ENCODE assay signal across 8 mouse cellular contexts in the genomic region with DNA sequence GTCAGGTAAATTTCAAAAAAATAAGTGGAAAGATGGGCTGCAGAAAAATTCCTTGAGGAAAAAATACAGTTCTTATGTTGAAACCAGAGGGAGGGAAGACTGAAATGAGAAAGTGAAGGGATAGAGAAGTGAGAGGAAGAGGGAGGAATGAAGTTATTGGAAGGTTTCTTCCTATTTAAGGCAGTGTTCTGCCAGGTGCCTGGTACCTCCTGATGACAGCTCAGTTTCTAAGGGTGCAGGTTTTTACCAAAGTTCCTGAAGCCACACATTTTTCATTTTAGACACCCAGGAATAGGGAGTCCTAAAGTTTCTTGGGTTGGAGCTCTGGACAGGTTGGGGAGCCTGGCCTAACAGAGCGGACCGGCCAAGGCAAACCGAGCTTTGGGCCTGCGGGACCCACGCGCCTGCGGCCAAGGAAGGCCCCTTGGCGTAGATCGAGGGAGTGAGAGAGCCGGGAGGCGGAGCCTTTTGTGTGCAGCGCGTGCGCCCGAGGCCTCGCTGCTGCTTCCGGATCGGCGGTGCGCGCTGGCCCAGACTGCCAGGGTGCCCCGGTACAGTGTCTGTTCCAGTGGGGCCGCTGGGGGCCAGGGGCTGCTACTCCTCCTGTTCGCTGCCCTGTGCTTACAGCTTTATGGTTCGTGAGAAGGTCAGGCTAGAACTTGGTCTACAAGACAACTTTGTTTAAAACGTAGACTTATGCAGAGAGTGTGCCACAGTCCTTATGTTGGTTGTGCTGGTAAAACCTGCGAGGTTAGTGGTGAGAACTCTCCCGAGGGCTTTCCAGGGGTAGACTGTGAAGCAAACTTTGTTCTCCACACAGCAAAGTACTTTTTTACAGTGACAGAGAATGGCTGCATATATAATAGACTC. TPM values are rescaled to one million over a fixed set of nuclear protein-coding genes. Genes with fewer than 3 reads are reported as not detected.
DNase-seq lines count a peak whose midpoint lies in the region; ATAC-seq and TF ChIP-seq lines count a peak whose summit lies in the region.

No protein-coding gene starts in this region.

- ATAC-seq in activated CD4-positive, CD25-positive, alpha-beta regulatory T cell, adult 4 months = peak; percentile 90
- peak; percentile 95 for ATAC-seq in lung, embryonic 14.5 days (ENCODE audit: insufficient read depth)
- peak; percentile 69; the same call in 1 of the 2 replicates for ATAC-seq in neutrophil, adult 5-6 weeks (ENCODE audit: extremely low read depth, insufficient number of reproducible peaks, low FRiP score, poor library complexity, severe bottlenecking)

- peak overlapping the region; percentile 78 for H3K4me2 ChIP-seq in lung, embryonic 14.5 days

- peak overlapping the region; percentile 80 for H3K27ac ChIP-seq in embryonic facial prominence, embryonic 10.5 days (replicated peaks)
- peak overlapping the region; percentile 73 for H3K27ac ChIP-seq in lung, embryonic 14.5 days (ENCODE audit: low read depth)

- no peaks in the 10 kb centered on the region for H3K27me3 ChIP-seq in embryonic facial prominence, embryonic 10.5 days (replicated peaks; ENCODE audit: low read depth, poor library complexity, severe bottlenecking)
- no peaks in the 10 kb centered on the region for H3K27me3 ChIP-seq in lung, embryonic 14.5 days (ENCODE audit: insufficient read depth, low read length)

- 2% methylated on average over 28 of the region's 28 CpGs for WGBS in embryonic facial prominence, embryonic 10.5 days
- WGBS in lung, embryonic 14.5 days = under 1% methylated on average over 28 of the region's 28 CpGs

- H3K9me3 ChIP-seq in embryonic facial prominence, embryonic 10.5 days = no peaks in the 10 kb centered on the region
- no peaks in the 10 kb centered on the region for H3K9me3 ChIP-seq in lung, embryonic 14.5 days (ENCODE audit: low read depth, low read length)

- peaks cover 8% of the 10 kb centered on the region; the same call in 1 of the 2 replicates for H3K36me3 ChIP-seq in embryonic facial prominence, embryonic 10.5 days (replicated peaks)
- peaks cover 3% of the 10 kb centered on the region; the same call in 1 of the 2 replicates for H3K36me3 ChIP-seq in lung, embryonic 14.5 days (ENCODE audit: insufficient read depth)

- peak overlapping the region; percentile 60 for H3K9ac ChIP-seq in lung, embryonic 14.5 days

- peak; percentile 79 for DNase-seq in 416B (ENCODE audit: low read depth)
- peak; percentile 82 for DNase-seq in embryonic facial prominence, embryonic 10.5 days (ENCODE audit: low spot score)
- DNase-seq in heart, adult 8-10 months (ENCODE audit: low spot score) = peak; percentile 66
- DNase-seq in kidney, adult 8-10 months = peak; percentile 55 to 74
- DNase-seq in lung, embryonic 14.5 days = peak; percentile 90
- peak; percentile 52 to 71 for DNase-seq in thymus, postnatal 10 days (ENCODE audit: low spot score in 2 of 2)

- peak overlapping the region; percentile 60 for H3K4me3 ChIP-seq in embryonic facial prominence, embryonic 10.5 days
- H3K4me3 ChIP-seq in lung, embryonic 14.5 days (ENCODE audit: low read depth, low read length) = peak overlapping the region; percentile 40

- peak; percentile 14; the same call in 1 of the 2 replicates for TF ChIP-seq CTCF in lung, embryonic 14.5 days (IDR thresholded peaks at IDR 0.05; ENCODE audit: low read depth)

- H3K4me1 ChIP-seq in embryonic facial prominence, embryonic 10.5 days = peaks cover 17% of the 10 kb centered on the region
- no peaks in the 10 kb centered on the region for H3K4me1 ChIP-seq in lung, embryonic 14.5 days (ENCODE audit: insufficient read depth)

RNA-seq across cellular contexts. Expression of gene Zfp148, which starts 19.5 kb away (rescaled TPM):
- 10 to 100 TPM; 45.4 to 46.4 TPM for polyA plus RNA-seq in activated CD4-positive, CD25-positive, alpha-beta regulatory T cell, adult 4 months (2017; shearing (Covaris generic))
- 47.6 and 51.8 TPM in 2 replicates for polyA plus RNA-seq in embryonic facial prominence, embryonic 10.5 days (2016; fragmentation: Nextera tagmentation; extraction: Ambion mirVana)
- total RNA-seq in heart, adult 8-10 months (2022) = 10 to 100 TPM; 37.2 to 41.2 (median 38.7) TPM
- polyA plus RNA-seq in lung, embryonic 14.5 days (2014; fragmentation: Nextera tagmentation; extraction: Ambion mirVana) = 50.3 and 55.5 TPM in 2 replicates
- 38.9 and 39.3 TPM in 2 replicates for total RNA-seq in neutrophil, adult 5-6 weeks (2017)

Comparison
In these comparisons a context has a peak if more than half of its experiments do, and no peak if none do; other contexts are left out.
1. Peak in every context shown above with its lines: DNase-seq, ATAC-seq, H3K4me3 ChIP-seq and H3K27ac ChIP-seq.